Mouse (Mus musculus) c-Kit-positive CD71-positive TER-119-positive erythroid progenitor cells, embryonic 14.5 days (primary cell): ENCODE results near the gene Lama1.
"Not testable (repeated sequence)": the region's sequence is repeated elsewhere in the genome, so short reads cannot be mapped to it uniquely, and the experiment has no call there.

Source experiments
- DNase-seq: peaks from one replicate; pipeline ENCODE4 v3.0.0-alpha.2; 2013; ENCODE audit warnings: low spot score

Lama1 gene

GRCm38 (mm10) chr17:67722055-67722454 is 25.0 kb downstream of the Lama1 start:
- DNase-seq, result no peak

GRCm38 (mm10) chr17:67722578-67722977 is 25.5 kb downstream of the Lama1 start:
- DNase-seq, result no peak

- DNase-seq, result no peak
Measured at GRCm38 (mm10) chr17:67723175-67724067, 26.4 kb downstream of the Lama1 start.

GRCm38 (mm10) chr17:67726601-67727000 is 29.5 kb downstream of the Lama1 start:
- no peak for DNase-seq

- no peak for DNase-seq
Measured at GRCm38 (mm10) chr17:67728751-67729150, 31.7 kb downstream of the Lama1 start.

- DNase-seq, result no peak
Measured at GRCm38 (mm10) chr17:67731096-67731495, 34.0 kb downstream of the Lama1 start.

GRCm38 (mm10) chr17:67731964-67732363 is 34.9 kb downstream of the Lama1 start:
- DNase-seq, result no peak

GRCm38 (mm10) chr17:67733516-67733915 is 36.5 kb downstream of the Lama1 start:
- DNase-seq, result no peak

- DNase-seq, result no peak
Measured at GRCm38 (mm10) chr17:67735722-67736121, 38.7 kb downstream of the Lama1 start.

GRCm38 (mm10) chr17:67741229-67741628 is 44.2 kb downstream of the Lama1 start:
- DNase-seq, result not testable (repeated sequence)

GRCm38 (mm10) chr17:67764167-67764871 is 67.3 kb downstream of the Lama1 start:
- DNase-seq, result no peak

GRCm38 (mm10) chr17:67773608-67774007 is 76.5 kb downstream of the Lama1 start:
- no peak for DNase-seq

- DNase-seq, result no peak
Measured at GRCm38 (mm10) chr17:67776764-67777163, 79.7 kb downstream of the Lama1 start.

- no peak for DNase-seq
Measured at GRCm38 (mm10) chr17:67779812-67780211, 82.8 kb downstream of the Lama1 start.

- no peak for DNase-seq
Measured at GRCm38 (mm10) chr17:67791091-67791490, 94.0 kb downstream of the Lama1 start.

GRCm38 (mm10) chr17:67809171-67809570 is 112.1 kb downstream of the Lama1 start:
- DNase-seq, result no peak

- DNase-seq, result no peak
Measured at GRCm38 (mm10) chr17:67813666-67814065, 116.6 kb downstream of the Lama1 start.

GRCm38 (mm10) chr17:67815720-67816119 is 118.7 kb downstream of the Lama1 start:
- DNase-seq, result no peak

- no peak for DNase-seq
Measured at GRCm38 (mm10) chr17:67816916-67817315, 119.9 kb downstream of the Lama1 start.

- DNase-seq, result no peak
Measured at GRCm38 (mm10) chr17:67827431-67827830, 130.4 kb downstream of the Lama1 start.

- no peak for DNase-seq
Measured at GRCm38 (mm10) chr17:67836146-67836895, 139.3 kb downstream of the Lama1 start.

GRCm38 (mm10) chr17:67837351-67838090 is 140.5 kb downstream of the Lama1 start:
- peak; percentile 31 for DNase-seq
